Mouse (Mus musculus) intestine, embryonic 14.5 days (tissue): Measurements from ENCODE around the gene Plxna1. TPM values are rescaled to one million over a fixed set of nuclear protein-coding genes. Genes with fewer than 3 reads are reported as not detected.

Experiments
- ATAC-seq: fragments of 200-750 bp; cut with Nextera tagmentation; replicated peaks from 2 replicates; pipeline ENCODE4 v1.8.0; 2017; ENCODE audit warnings: low read depth, moderate number of reproducible peaks, moderate TSS enrichment, moderate library complexity; ENCODE audit not compliant: low FRiP score, low TSS enrichment
- DNase-seq: peaks from one replicate; pipeline ENCODE4 v3.0.0-alpha.2; 2018; ENCODE audit warnings: low spot score
- H3K27ac ChIP-seq: fragments of 300-500 bp; sonication (generic); 2 replicates; pipeline ENCODE4 v1.5.1; 2014; ENCODE audit warnings: low read depth, mild to moderate bottlenecking, control low read depth
- H3K27me3 ChIP-seq: fragments of 300-500 bp; sonication (generic); replicated peaks from 2 replicates; pipeline ENCODE4 v1.6.1; 2014; ENCODE audit warnings: low read length, control low read depth; ENCODE audit not compliant: control insufficient read depth, insufficient read depth
- H3K36me3 ChIP-seq: fragments of 300-500 bp; sonication (generic); 2 replicates; pipeline ENCODE4 v1.6.1; 2014; ENCODE audit warnings: low read length, control low read depth; ENCODE audit not compliant: control insufficient read depth, insufficient read depth
- H3K4me1 ChIP-seq: fragments of 300-500 bp; sonication (generic); replicated peaks from 2 replicates; pipeline ENCODE4 v1.6.1; 2014; ENCODE audit warnings: low read length, control low read depth, mixed read lengths; ENCODE audit not compliant: control insufficient read depth, insufficient read depth
- H3K4me2 ChIP-seq: fragments of 300-500 bp; sonication (generic); 2 replicates; pipeline ENCODE4 v1.6.1; 2014; ENCODE audit warnings: low read length
- H3K4me3 ChIP-seq: fragments of 300-500 bp; sonication (generic); 2 replicates; pipeline ENCODE4 v1.5.1; 2014; ENCODE audit warnings: low read depth, low read length, control low read depth, mixed read lengths
- H3K9ac ChIP-seq: fragments of 300-500 bp; sonication (generic); 2 replicates; pipeline ENCODE4 v1.6.1; 2014; ENCODE audit warnings: mild to moderate bottlenecking, low read length
- H3K9me3 ChIP-seq: fragments of 300-500 bp; sonication (generic); 2 replicates; pipeline ENCODE4 v1.6.1; 2016; ENCODE audit warnings: low read length, control low read depth; ENCODE audit not compliant: control insufficient read depth
- WGBS: fragments of 180-500 bp; shearing (Covaris S2); extraction: QIAGEN DNeasy Blood & Tissue Kit; methylation state at CpG from one replicate; pipeline ENCODE4 v1.1.7; 2014; 5-methylcytosine and 5-hydroxymethylcytosine counted together
- polyA plus RNA-seq: library from polyadenylated mRNA; unstranded; fragments of >200 nt; fragmentation: Nextera tagmentation; extraction: Ambion mirVana; gene quantifications from 2 replicates; pipeline ENCODE4 v1.2.1, GENCODE M21; 2014

Gene Plxna1
- polyA plus RNA-seq, 1 experiment from 2014 or later, result 20.6 TPM

DNA sequence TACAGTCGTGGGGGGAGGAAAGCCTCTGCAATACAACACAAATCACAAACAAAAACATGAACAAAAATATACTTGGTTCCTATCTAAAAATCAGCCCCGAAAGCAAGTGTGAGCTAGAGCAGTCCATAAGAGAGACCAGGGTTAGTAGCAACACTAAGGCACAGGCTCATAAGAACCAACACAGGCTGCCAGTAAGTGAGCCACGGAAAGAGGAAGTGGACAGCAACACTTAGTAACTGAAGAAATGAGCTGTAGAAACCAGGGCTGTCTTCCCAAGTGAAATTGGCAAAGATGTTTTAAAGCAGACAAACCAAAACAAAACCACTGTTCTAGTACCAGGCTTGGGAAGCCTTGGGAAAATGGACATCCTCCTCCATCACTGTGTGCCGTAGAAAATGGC is 35.5 kb upstream of the Plxna1 start:
- H3K4me1 ChIP-seq, result no peaks in the 10 kb centered on the region
- DNase-seq, result no peak
- H3K27me3 ChIP-seq, result no peaks in the 10 kb centered on the region
- WGBS, result 77% methylated on average over 4 of the region's 4 CpGs
- no peak overlapping the region for H3K9ac ChIP-seq
- H3K27ac ChIP-seq, result no peak overlapping the region
- no peaks in the 10 kb centered on the region for H3K9me3 ChIP-seq
- no peak overlapping the region for H3K4me2 ChIP-seq
- no peaks in the 10 kb centered on the region for H3K36me3 ChIP-seq
- H3K4me3 ChIP-seq, result no peak overlapping the region
- ATAC-seq, result no peak

DNA sequence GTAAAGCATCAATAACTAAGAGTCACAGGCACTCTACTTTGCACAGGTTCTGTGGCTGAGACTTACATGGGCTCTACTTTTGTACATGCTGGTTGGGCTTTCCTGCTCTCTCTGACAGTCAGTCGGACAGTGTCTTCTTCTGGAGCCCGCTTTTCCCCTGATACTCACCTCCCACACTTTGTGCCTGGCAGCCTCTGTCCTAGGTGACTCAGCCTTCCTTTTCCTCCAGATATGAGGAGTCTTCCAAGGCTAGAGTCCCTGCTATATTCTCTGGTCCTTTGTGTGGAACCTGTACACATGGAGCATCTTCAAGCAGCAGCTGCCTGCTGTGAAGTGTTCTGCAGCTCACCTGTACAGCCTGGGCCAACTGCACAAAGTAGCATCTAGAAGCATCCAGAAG is 31.4 kb upstream of the Plxna1 start:
- H3K4me3 ChIP-seq, result no peak overlapping the region
- H3K9me3 ChIP-seq, result no peaks in the 10 kb centered on the region
- no peaks in the 10 kb centered on the region for H3K36me3 ChIP-seq
- no peak for DNase-seq
- ATAC-seq, result no peak
- no peaks in the 10 kb centered on the region for H3K4me1 ChIP-seq
- WGBS, result 83% methylated on average over 2 of the region's 2 CpGs
- no peaks in the 10 kb centered on the region for H3K27me3 ChIP-seq
- no peak overlapping the region for H3K9ac ChIP-seq
- H3K27ac ChIP-seq, result no peak overlapping the region
- H3K4me2 ChIP-seq, result no peak overlapping the region

DNA sequence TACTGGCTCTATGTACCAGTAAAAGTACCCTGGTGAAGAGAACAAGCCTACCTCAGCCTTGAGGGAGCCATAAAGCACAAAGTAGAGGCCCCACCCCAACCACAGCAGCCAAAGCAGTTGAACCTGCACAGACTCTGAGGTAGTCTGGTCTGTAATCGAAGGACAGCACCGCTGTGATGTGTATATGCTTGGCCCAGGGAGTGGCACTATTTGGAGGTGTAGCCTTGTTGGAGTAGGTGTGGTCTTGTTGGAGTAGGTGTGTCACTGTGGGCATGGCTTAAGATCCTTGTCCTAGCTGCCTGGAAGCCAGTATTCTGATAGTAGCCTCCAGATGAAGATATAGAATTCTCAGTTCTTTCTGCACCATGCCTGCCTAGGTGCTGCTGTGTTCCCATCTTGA is 29.8 kb upstream of the Plxna1 start:
- Histone ChIP-seq H3K36me3 (no peaks in the 10 kb centered on the region), H3K27me3 (no peaks in the 10 kb centered on the region), H3K27ac (no peak overlapping the region), H3K4me1 (no peaks in the 10 kb centered on the region), H3K9ac (no peak overlapping the region), H3K4me2 (no peak overlapping the region), H3K4me3 (no peak overlapping the region), H3K9me3 (no peaks in the 10 kb centered on the region)
- DNase-seq (no peak), ATAC-seq (peak; percentile 62; the same call in 1 of the 2 replicates)
- WGBS, result 79% methylated on average over 2 of the region's 2 CpGs

DNA sequence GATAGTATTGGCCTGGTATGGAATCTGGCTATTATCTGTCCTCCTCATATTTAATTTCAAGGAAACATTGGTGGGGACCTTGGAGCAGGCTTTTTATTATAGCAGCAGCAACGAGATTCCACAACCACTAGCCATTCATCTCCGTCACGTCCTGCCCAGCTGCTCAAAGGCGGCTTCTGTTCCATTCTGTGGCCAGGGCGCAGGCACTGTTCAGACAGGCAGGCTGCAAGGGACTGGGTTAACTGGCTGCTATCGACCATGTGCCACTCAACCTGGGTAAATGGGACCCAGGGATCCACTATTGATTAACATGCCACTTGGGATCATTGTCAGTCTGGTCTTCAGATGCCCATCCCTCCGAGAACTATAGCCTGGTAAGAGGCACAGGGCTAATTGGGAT is 27.4 kb upstream of the Plxna1 start:
- DNase-seq, result no peak
- Histone ChIP-seq H3K9me3 (no peaks in the 10 kb centered on the region), H3K4me1 (no peaks in the 10 kb centered on the region), H3K36me3 (no peaks in the 10 kb centered on the region), H3K4me2 (no peak overlapping the region), H3K27ac (no peak overlapping the region), H3K9ac (no peak overlapping the region), H3K4me3 (no peak overlapping the region), H3K27me3 (no peaks in the 10 kb centered on the region)
- no peak for ATAC-seq
- WGBS, result 73% methylated on average over 7 of the region's 7 CpGs

DNA sequence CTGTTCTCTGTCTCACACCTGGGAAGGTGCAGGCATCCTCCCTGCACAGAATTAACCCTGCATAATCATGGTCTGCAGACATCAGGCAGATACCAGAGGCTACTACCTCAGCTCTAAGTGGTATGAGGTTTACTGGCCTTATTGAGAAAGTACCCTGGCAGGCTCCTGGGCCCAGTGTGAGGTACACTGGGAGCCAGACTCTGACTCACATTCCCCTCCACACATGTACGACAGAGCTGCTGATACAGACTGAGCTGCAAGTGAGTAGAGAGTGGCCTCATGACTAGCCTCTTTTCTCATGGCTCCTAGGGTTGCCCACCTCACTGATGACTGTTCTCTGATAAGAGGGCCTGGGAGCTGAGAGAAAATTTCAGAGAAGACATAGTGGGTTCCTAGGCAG is 24.5 kb upstream of the Plxna1 start:
- DNase-seq, result no peak
- no peak overlapping the region for H3K4me2 ChIP-seq
- WGBS, result 58% methylated on average over 1 of the region's 1 CpGs
- H3K9me3 ChIP-seq, result no peaks in the 10 kb centered on the region
- ATAC-seq, result no peak
- H3K27ac ChIP-seq, result no peak overlapping the region
- H3K4me1 ChIP-seq, result no peaks in the 10 kb centered on the region
- no peaks in the 10 kb centered on the region for H3K27me3 ChIP-seq
- no peak overlapping the region for H3K9ac ChIP-seq
- H3K36me3 ChIP-seq, result no peaks in the 10 kb centered on the region
- H3K4me3 ChIP-seq, result no peak overlapping the region

DNA sequence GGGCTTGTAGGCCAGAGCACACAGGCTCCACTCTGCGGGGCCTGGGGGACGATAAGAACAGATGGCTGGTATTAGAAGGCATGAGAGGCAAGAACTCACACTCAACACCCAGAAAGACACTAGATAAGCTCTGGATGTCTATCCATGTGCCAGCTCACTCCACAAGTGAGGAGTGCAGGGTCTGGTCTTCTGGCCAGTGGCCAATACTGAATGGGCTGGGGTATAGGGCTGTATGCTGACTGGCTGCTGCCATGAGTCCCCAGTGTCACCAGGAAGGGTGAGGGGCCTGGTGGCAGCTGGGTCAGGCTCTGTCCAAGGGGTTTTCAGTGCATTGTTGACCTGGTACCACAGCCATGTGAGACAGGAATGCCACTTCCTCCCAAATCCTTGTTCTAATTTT is 22.3 kb upstream of the Plxna1 start:
- WGBS, result 75% methylated on average over 2 of the region's 2 CpGs
- Histone ChIP-seq H3K4me2 (no peak overlapping the region), H3K27ac (no peak overlapping the region), H3K27me3 (no peaks in the 10 kb centered on the region), H3K4me1 (no peaks in the 10 kb centered on the region), H3K36me3 (no peaks in the 10 kb centered on the region), H3K4me3 (no peak overlapping the region), H3K9ac (no peak overlapping the region), H3K9me3 (no peaks in the 10 kb centered on the region)
- no peak for ATAC-seq
- DNase-seq, result no peak

DNA sequence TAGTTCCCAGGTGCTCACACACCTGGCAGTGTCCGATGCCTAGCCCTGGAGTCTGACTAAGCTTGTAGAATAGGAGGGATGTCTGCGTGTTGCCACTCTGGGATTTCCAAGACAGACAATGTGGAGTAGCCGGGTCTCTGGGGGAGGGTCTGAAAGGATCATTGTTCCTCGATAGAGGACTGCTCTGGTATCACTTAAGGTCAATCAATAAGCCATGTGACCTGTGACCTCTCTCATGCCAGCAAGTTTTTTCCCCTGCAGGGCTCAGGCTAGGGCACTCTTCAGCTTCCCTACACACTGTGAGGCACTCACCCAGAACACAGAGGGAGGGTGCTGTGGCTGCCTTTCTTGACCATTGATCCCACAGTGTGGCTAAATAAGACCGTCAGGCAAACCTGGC is 19.4 kb upstream of the Plxna1 start:
- H3K4me2 ChIP-seq, result no peak overlapping the region
- H3K4me1 ChIP-seq, result no peaks in the 10 kb centered on the region

DNA sequence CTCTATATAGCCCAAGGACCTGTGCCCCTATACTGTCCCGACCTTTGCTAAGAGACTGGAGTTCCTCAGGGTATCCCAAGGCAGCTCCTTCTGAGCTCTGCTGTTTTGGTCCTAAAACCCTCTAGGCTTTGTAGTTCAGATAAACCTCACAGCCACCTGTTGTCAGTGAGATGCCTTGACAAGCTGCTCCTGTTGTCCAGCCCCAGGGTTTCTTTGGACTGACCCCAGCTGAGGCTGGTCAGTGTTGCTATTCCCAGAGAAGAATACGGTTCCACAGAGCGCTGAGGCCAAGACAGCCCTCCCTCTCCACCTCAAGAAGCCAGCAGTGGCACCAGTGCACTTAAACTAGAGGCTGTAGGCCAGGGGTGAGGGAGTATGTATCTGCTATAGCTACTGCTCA is 18.8 kb upstream of the Plxna1 start:
- no peaks in the 10 kb centered on the region for H3K27me3 ChIP-seq

More for the DNA sequence above, 19.4 kb upstream of the Plxna1 start:
- H3K4me3 ChIP-seq, result no peak overlapping the region
- H3K36me3 ChIP-seq, result no peaks in the 10 kb centered on the region
- WGBS, result 57% methylated on average over 5 of the region's 5 CpGs
- H3K27me3 ChIP-seq, result no peaks in the 10 kb centered on the region
- no peaks in the 10 kb centered on the region for H3K9me3 ChIP-seq
- no peak overlapping the region for H3K27ac ChIP-seq
- no peak for ATAC-seq
- no peak overlapping the region for H3K9ac ChIP-seq
- no peak for DNase-seq

DNA sequence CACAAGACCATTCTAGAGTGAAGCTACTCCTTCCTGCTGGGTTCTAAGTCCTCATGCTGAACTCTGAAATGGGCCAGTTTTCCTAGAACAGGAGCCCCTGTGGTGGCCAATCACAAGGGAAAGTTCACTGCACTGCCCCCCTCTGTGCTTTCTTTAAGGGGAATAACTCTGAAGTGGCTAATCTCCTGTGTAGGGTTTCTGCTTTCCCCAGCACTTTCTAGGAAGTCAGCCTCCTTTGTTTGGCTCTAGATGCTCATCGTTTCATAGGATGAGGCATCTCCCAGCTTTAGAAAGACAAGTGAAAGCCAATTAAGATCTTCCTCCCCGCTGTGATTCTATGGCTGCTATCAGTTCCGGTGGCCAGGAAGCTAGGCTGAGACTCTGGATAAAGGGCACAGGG is 18.3 kb upstream of the Plxna1 start:
- Histone ChIP-seq H3K9me3 (no peaks in the 10 kb centered on the region), H3K9ac (no peak overlapping the region), H3K27ac (no peak overlapping the region), H3K27me3 (no peaks in the 10 kb centered on the region), H3K4me2 (no peak overlapping the region), H3K36me3 (no peaks in the 10 kb centered on the region), H3K4me3 (no peak overlapping the region), H3K4me1 (no peaks in the 10 kb centered on the region)
- no peak for ATAC-seq
- 62% methylated on average over 3 of the region's 3 CpGs for WGBS
- no peak for DNase-seq

More for the DNA sequence above, 18.8 kb upstream of the Plxna1 start:
- H3K4me3 ChIP-seq, result no peak overlapping the region
- H3K27ac ChIP-seq, result no peak overlapping the region
- WGBS, result 72% methylated on average over 3 of the region's 3 CpGs
- no peaks in the 10 kb centered on the region for H3K36me3 ChIP-seq
- H3K9ac ChIP-seq, result no peak overlapping the region
- DNase-seq (no peak), ATAC-seq (no peak)
- H3K9me3 ChIP-seq, result no peaks in the 10 kb centered on the region
- no peaks in the 10 kb centered on the region for H3K4me1 ChIP-seq
- H3K4me2 ChIP-seq, result no peak overlapping the region
